Mouse (Mus musculus): ENCODE data around the gene Zfp768.

Gene Zfp768

DNA sequence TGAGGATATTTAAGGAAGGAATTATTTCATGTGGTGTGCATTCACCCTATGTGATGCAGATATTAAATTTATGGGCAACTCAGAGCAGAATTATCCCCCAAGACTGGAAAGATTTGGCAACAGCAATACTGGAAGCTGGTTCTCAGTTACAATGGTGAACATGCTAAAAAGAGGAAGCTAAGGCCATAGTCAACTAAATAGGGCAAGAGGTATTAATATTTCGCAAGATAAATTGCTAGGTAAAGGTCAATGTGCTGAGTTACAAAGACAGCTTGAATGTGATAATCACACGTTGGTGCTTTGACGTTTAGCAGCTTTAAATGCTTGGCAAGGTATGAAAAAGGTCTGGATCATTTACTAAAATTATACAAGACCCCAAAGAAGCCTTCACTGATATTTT is 10.4 kb upstream of the Zfp768 start:
- DNase-seq: no peak

DNA sequence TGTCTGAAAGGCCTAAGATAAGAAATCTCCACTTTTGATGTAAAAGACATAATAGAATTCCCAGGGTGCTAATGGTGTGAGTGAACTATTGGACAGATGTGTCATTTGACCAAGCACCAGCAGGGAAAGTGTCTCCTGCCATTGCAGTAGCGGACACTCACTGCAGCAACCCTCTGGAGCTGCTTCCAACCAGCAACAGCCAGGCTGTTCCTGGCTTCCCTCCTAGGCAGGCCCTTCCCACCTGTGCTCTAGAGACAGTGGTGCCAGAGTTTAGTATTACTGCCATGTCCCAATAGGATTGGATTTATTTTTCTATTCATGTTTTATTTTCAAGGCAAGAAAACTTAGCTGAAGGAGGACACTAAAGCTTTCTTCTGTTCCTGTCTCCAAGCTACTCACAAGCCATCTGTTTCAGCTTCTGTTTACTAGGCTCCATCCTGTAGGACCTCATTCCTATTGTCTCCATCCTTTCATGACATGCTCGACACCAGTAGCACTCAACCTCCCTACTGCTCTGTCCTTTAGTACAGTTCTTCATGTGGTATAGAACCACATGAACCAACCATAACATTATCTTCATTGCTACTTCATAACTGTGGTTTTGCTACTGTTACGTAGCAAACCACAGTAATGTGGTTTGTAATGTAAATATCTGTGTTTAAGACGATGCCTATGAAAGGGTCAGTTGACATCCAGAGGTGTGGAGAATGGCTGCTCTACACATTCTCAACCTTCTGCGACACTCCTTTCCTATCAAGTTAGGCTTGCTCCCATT is 6.0 kb upstream of the Zfp768 start:
- no peak for DNase-seq

DNA sequence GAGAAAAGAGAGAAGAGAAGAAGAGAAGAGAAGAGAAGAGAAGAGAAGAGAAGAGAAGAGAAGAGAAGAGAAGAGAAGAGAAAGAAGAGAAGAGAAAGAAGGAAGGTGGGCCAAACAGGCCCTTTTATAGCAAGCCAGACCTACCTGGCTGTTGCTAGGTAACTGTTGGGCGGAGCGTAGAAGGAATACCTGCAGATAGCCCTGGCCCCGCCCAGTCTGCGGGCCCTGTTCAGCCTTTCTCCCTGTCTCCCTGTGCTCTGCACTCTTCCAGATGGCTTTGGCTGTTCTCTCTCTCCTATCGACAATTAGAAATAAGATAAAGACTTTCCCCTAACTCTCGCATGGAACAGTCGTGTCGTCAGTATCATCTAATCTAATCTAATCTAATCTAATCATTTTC is 1.3 kb upstream of the Zfp768 start:
- DNase-seq: peak; percentile 64

DNA sequence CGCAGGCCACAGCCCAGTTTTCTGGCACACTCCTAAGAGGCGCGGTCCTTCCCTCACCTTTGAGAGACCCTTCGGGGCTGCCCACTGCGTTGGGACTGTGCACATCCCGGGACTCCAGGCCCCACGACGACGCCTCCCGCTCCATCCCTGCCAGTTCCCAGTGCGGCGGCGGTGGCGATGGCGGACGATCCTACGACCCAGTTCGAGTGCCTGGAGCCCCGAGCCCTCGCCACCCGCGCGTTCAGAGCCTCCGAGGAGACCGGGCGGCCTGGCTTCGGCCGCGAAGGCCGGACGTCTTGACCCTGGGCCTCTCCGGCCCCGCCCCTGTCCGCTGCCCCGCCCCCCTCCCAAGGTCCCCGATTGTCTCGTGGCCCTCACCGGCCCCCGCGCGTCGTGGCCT is 297 bp downstream of the Zfp768 start:
- no peak for DNase-seq

DNA sequence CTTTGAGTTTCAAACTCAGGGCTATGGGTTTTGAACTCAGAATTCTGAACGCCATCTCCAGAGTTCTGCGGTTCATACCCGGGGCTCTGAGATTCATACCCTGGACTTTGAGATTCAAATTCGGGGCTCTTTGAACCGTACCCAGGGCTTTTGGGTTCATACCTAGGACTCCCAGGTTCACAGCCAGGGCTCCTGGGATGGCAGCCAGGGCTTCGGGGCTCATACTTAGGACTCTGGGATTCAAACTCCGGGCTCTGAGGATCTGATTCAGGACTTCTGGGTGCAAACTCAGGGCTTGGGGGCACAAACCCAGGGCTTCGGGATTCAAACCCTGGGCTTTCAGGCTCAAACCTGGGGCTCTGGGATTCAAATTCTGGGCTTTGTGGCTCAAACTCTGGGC is 1.0 kb downstream of the Zfp768 start:
- no peak for DNase-seq

DNA sequence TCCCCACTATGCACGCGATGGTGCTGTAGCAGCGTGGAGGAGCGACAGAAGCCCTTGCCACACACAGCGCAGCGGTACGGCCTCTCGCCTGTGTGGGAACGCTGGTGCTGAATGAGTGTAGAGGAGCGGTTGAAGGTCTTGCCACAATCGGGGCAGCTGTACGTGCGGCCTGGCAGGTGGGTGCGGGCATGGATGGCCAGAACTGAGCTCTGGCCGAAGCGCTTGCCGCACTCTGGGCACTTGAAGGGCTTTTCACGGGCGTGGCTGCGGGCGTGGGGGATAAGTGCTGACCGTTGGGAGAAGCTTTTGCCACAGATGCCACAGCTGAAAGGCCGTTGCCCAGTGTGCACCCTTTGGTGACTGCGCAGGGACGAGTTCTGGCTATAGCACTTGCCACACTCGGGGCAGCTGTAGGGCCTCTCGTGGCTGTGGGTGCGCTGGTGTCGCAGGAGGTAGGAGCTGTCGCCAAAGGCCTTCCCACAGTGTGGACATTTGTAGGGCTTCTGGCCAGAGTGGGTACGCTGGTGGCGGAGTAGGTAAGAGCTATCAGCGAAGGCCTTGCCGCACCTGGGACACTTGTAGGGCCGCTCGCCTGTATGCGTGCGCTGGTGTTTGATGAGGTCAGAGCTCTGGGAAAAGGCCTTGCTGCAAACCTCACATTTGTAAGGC is 1.9 kb downstream of the Zfp768 start:
- DNase-seq: no peak

DNA sequence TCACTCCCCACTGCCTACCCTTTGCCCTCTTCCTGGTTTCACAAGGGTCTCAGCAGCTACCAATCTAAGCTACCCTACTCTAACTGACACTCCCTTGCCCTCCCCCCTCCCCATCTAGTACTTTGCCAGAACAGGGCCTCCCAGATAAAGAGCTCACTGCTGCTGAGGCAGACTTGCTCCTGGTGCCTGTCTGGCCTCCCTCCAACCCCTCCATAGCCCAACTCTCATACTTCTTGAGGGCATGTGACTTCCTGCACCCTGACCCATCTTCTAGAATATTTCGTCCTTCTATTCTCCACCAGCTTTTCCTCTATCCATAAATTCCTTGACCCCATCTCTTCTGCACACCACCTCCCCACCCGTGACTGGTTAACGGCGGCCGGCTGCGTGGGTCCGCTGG is 2.5 kb downstream of the Zfp768 start:
- DNase-seq: no peak

DNA sequence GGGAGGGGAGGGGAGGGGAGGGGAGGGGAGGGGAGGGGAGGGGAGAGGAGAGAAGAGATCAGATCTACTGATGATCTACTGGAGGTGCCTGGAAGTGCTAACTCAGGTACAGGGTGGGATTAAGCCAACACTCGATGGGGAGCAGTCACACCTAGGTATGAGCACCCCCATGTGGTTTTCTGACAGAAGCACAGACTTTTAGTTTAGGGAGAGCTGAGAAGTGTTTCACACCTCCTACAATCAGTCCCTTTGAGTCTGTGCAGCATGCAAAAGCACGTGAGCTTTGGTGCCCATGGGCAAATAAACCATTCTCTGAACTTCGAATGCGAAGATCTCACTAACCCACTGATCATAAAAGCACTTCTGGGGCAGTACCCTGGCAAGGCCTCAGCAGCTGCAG is 3.1 kb downstream of the Zfp768 start:
- no peak for DNase-seq

DNA sequence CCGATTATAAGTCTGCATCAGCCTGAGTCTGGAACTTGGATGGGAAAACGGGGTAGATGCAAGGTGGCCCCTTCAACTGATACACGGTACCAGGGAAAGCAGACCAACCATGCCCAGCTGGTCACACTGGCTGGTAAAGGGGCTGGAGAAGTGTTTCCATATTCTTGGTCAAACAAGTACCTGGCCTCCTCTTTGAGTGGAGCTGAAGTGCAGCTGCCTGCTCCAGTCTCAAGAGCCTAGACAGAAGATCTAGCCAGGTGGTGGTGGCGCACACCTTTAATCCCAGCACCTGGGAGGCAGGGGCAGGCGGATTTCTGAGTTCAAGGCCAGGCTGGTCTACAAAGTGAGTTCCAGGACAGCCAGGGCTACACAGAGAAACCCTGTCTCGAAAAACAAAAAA is 3.5 kb downstream of the Zfp768 start:
- peak; percentile 14 for DNase-seq

DNA sequence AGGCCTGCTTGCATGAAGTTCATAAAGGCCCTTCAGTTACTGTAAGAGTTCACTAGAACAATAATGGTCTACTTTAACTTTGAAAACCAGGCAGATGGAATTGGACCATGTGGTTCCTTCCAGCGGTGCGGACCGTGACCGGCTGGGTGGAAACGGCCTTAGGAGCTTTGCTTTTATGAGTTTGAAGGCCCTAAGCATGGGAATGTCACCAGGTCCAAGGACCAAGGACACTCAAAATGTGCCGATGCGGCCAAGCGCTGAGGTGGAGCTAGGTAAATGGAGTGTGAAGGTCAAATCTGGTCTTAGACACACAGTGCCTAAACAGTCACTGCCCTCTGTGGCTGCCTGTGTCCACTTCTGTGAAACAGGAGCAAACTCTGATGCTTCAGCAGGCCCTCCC is 4.0 kb downstream of the Zfp768 start:
- no peak for DNase-seq

DNA sequence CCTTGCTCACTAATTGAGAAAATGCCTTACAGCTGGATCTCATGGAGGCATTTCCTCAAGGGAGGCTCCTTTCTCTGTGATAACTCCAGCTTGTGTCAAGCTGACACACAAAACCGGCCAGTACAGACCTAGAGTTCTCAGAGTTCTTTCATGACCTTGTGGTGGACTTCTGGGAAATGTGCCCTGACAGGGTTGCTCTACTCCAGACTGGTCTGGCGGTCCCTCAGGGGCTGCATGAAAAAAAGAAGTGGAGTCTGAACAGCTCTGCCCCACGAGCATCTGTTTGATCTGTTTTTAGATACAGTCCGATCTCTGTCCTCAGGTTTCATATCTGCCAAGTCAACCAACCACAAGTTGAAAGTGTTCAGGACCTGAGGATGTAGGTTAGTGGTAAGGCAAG is 7.8 kb downstream of the Zfp768 start:
- no peak for DNase-seq

DNA sequence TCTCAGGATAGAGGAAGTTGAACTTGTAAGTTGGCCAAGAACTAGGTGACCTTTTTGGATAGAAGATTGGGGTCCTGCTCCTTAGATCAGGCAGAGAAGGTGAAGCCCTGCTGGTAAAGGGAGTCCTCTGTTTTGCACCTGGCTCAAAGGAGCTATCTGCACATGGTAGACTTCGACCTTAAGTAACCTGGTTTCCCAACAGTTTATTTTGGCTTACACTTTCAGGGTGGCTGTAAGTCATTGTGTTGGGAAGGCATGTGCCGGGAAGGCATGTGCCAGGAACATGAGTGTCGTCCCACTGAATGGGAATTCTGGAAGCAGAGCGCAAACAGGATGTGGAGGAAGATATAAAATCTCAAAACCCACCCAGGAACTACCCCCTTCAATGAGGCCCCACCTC is 9.8 kb downstream of the Zfp768 start:
- DNase-seq: no peak

DNA sequence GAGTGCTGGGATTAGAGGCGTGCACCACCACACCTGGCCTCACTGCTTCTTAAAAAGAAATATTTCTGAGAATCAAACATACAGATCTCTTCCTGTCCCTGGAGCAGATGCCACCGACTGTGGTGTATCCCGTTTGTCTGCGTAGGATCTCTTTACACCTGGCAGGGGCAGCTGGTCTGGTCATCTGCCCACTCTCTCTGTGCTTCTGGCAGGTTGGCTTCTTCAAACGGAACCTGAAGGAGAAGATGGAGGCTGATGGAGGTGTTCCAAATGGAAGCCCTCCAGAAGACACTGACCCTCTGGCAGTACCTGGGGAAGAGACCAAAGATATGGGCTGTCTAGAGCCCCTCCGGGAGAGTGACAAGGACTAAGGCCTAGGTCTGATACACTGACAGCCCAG is 12.1 kb downstream of the Zfp768 start:
- no peak for DNase-seq

DNA sequence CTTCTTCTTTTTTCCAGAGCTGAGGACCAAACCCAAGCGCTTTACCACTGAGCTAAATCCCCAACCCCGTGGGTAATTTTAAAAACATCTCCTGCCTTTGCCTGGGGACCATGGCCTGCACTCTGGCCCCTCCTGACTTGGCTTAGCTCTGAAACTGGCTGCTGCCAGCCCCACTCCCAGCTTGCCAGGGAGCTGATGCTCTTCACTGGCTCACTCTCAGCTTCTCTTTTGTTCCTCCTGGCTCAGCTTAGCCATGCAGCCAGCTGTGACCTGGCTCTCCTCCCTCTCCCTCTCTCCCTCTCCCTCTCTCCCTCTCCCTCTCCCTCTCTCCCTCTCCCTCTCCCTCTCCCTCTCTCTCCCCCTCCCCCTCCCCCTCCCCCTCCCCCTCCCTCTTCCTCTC is 18.7 kb downstream of the Zfp768 start:
- peak; percentile 44 for DNase-seq

DNA sequence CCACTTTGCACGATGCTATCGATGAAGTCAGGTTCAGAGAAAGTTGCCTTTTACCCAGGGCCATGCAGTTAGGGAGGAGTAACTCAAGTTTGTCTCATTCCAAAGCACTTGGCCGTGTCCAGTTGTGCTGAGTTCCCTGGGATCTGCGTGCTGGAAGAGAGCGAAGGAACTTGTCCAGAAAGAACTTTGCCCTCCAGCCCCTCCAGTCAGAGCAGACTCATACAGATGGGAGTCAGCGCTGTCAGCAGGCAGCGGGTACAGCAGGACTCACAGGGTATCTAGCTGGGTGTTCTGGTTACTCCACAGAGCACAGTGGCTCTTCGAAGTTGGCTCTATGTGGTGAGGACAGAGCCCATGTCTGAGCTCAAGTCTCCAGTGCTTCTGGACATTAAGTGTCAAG is 19.8 kb downstream of the Zfp768 start:
- no peak for DNase-seq

DNA sequence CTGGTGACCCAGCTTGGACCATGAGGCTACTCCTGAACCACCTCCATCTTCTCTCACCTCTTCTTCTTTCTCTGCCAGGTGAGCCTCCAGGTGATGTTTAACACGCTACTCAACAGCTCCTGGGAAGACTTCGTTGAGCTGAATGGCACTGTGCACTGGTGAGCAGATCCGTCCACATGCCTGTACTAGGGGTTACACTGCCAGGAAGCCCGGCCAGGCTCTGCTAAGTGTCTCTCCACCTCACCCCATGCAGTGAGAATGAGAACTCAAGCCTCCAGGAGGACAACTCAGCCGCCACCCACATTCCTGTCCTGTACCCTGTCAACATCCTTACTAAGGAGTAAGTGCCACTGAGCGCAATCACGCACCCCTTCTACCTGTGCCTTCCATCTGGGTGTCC is 20.4 kb downstream of the Zfp768 start:
- no peak for DNase-seq

DNA sequence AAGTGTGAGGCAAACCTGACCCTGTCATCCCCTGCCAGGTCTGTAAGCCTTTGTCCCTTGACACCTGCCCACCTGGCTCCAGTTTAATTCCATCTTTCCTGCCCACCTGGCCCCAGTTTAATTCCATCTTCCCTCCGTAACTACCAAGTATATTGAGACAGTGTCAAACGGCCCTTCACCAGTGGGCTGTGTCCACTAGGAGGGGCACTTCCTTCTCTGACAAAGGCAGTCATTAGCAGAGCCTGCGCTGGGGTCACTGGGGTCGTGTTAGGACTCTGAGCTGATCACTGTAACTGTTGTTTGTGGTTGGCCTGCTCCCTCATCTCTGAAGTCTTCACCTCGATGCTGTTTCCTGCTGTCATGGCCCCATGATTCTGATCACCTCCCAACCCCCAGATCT is 23.3 kb downstream of the Zfp768 start:
- peak; percentile 58 for DNase-seq

DNA sequence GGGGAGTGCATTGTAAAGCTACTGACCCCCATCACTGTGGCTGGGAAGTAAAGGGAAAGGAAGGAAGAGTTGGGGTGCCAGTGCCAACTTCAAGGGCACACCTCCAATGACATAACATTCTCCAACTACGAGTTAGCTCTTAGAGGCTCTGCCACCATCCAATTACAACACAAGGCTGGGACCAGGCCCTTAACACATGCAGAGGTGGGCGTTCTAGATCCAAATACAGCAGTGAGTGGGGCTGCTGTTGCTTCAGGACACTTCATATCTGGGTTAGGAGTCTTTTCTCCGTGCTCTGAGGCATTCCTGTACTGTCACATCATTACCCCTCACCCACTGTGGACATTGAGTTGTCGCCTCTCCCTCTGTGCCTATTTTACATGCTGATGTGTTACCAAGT is 24.3 kb downstream of the Zfp768 start:
- no peak for DNase-seq

DNA sequence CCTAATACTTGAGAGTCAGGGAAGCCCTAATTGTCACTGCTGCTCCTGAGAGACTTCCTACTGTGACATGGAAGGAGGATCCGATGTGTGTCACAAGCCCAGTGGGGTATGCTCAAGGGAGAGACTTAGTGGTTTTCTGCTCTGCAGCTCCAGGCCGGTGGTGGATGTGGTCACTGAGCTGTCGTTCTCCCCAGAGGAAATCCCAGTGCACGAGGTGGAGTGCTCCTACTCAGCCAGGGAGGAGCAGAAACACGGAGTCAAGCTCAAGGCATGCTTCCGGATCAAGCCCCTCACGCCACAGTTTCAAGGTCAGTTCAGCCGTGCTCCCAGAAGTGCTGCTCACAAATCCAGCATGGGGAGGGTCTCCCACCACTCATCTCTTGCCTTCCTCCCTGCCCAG is 31.5 kb downstream of the Zfp768 start:
- no peak for DNase-seq

DNA sequence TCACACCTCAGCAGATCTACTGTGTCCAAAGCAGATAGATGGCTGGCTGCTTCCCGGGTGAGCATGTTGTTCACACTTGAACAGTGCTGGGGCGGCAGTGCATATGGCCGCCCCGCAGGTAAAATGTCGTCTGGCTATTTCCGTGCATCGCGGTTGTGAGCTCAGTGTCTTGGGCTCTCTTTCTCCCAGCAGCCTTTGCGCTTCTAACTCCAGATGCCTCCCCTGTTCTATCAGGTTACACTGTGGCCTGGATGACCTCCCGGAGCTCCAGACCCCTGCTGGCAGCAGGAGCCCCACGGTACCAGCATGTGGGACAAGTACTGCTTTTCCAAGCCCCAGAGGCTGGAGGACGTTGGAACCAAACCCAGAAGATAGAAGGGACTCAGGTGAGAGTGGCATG is 35.4 kb downstream of the Zfp768 start:
- no peak for DNase-seq

DNA sequence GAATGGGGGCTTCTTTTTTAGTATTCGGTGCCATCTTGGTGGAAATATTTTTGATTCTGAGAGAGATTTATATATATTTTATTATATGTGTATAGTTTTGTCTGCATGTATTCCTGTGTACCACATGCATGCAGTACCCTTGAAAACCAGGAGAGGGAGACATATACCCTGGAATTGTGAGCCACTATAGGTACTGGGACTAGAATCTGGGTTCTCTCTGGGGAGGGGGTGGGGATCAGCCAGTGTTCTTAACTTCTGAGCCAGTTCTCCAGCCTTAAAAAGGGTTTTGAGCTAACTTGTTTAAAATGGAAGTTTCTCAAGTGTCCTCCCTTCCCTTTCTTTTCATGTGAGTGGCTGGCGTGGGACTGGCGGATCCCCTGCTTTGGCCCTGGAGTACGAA is 36.5 kb downstream of the Zfp768 start:
- peak; percentile 70 for DNase-seq

DNA sequence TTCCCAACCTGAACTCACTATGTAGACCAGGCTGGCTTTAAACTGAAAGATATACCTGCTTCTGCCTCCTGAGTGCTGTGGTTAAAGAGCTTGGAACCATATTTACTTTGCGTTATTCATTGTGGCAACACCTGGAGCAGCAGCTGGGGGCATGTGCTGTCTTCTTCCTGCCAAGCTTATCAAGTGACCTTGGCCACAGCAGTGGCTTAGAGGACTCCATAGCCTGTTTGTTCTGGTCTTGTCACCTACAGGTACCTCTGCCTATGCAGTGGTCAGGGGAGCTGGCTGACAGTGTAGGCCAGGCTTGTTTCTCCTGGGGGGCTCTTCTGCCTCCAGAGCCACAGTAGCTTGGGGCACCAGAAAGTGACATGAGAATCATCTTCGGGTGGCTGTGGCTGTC is 37.0 kb downstream of the Zfp768 start:
- no peak for DNase-seq

DNA sequence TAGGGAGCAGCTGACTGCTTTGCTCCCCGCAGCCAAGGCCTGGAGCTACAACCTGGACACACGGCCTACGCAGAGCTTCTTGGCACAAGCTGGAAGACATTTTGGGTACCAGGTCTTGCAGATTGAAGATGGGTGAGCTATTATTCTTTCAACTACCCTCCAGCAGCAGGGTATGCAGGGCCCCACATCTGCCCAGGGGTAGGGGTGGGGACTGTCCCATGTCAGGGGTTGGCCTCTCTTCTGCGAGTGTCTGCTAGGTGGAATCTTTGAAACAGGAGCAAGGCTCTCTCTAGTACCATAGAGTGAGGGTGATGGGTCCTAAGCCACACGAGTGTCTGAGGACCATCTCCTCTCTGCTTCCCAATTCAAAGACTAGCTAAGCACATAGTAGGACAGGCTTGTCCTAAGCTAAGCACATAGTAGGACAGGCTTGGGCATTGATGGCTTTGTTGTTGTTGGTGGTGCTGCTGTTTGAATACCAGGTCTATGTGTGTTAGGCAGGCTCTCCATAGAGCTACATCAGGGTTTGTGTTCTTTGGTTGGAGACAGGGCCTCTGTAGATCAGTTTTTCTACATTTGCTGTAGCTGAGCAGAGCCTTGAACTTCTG is 47.7 kb downstream of the Zfp768 start:
- no peak for DNase-seq

DNA sequence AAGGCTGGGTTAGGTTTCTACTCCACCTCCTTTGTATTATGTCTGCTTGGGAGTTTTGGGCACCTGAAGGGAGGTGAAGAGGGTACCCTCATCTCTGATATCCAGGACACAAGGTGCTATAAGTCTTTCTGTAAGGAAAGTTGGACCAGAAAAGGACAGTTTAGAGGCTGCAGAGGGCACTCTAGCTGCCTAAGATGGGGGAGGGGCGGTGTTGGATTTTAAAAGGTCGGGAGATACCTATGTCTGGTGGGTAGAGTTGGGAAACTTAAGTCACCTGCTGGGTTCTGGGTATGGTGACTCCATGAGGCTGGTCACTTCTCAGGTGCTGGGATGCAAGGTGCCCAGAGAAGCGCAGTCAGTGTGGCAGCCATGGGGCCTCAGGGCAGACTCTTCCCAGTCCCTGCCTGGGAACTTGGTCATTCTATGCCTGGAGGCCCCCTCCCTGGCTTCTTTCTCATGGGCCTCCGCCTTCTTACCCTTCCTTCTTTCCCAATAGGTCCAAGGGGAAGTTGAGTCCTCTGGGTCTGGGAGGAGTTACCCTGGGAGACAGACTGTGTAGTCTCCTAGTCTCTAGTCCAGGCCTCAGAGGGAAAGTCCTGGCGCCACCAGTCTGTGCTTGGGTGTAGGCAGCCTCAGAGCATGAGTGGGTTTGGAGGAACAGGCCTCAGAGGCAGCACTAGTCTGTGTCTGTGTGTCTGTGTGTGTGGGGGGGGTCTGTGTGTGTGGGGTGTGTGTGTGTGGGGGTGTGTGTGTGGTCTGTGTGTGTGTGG is 48.4 kb downstream of the Zfp768 start:
- no peak for DNase-seq

Measured in lung, postnatal 14 days (tissue).